Mouse (Mus musculus): Measurements from ENCODE around the gene Rin3. TPM values are rescaled to one million over a fixed set of nuclear protein-coding genes. Genes with fewer than 3 reads are reported as not detected.

The Rin3 gene
- total RNA-seq, 1 experiment from 2014 or later = 12.4 TPM

DNA sequence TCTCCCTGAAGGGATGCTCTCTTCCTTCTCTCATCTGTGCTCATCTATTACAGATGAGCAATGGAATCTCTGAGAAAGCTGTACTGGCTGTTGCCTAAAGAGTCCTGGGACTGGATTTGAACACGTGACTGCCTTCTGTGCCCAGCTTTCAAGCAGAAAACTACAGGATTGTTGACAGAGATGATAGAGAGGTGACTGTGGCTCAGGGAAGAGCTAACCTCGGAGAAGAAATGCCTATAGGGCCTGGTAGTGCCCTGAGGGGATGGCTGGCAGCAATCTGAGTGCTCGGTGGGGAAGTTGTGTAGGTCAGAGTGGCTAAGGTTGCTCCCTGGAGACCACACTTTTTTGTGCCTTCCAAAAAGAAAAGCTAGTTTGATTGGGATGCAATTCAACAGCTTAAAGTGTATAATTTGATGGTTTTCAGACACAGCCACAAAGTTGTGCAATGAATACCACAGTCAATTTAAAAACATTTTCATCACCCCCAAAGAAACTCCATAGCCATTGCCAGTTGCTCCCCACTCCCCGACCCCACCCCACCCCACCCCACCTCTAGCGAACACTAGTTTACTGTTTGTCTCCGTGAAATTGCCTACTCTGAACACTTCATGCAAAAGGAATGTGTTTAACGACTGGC, 1.9 kb upstream of the Rin3 start:
- DNase-seq = no peak

DNA sequence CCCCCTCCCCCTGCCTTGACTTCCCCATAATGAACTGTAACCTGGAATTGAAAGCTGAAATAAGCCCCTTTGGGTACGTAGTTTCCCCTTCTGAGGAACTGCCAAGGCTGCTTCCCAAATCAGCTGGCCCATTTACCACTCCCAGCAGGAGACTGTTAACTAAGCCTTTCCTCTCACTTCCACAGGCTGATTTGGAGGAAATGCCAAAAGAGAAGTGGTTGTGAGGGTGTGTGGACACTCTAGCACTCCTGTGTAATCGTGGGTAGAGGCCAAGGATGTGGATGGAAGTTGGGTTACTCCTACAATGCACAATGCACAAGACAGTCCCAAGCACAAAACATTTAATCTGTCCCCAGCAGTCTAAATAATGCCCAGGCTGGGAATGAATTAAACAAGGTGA, 722 bp upstream of the Rin3 start:
- no peak for DNase-seq

DNA sequence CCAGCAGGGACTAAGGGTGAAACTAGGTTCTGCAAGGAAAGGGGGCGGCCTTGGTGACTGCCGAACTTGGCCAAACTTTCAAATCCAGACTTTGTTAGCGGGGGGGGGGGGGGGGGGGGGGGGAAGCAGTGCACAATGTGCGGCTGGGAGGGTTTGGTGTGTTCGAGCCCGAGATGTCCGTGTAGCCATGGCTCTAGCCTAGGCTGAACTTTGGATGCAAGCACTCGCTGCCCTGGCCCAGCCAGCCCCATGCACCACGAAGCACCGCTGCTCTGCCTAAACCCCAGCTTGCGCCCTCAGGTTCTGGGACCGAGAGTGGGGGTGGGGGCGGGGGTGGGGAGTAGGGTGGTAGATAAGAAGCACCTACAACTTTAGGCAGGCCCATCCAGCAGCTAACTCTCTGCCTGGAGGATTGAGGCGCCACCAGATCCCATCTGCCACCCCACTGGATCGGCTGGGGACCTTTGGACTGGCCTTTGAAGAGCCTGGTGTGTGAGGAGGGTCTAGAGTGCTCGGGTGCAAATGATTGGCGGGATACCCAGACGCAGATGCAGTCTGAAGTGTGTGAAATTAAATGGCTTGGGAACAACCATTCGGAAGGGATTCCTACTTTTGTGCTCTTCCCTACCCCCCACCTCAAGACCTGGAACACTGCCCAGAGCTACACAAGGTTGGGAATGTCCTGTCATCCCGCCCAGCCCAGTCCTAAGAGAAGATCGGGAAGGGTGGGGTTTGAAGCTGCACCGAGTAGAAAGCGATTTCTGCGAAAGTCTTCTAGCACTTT, 827 bp downstream of the Rin3 start:
- peak; percentile 72 for DNase-seq

DNA sequence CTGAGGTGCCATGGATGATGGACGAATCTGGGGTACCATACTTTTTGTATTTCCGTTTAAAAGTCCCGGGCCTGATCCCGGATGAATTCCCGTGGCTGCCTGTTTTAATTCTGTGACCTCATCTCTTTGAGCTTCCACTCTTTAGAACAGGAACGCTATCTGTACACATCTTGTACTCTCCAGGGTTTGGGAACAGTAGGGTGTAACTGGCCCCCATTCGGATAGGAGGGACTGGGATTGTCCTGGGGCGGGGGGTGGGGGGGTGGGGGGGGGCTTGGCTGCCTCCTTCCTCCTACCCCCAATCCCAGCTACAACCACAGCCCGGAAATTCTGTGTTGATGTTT, 1.4 kb downstream of the Rin3 start:
- DNase-seq = no peak

DNA sequence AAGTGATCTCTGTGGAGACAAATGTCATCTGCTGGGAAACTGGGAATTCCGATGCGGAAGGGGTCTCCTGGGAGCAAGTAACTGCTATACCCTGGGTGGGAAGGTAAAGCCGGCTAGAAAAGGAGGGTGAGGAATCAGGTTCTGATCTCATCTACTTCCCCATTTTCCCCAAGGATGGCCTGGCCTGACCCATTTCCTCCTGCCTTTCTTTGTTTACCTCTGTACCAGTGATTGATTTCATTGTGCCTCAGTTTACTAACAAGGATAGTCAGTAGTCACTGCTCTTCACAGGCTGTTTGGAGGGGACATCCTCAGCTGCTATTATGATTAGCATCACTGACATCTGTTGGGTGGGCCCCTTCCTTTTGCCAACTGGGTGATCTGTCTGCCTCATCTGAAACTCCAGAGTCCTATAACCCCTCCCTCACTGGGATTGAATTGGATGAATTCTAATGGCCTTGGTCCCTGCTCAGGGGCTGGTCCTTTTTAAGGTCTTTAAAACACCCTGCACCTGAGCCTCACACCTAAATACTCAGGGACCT, 1.8 kb downstream of the Rin3 start:
- DNase-seq = no peak

DNA sequence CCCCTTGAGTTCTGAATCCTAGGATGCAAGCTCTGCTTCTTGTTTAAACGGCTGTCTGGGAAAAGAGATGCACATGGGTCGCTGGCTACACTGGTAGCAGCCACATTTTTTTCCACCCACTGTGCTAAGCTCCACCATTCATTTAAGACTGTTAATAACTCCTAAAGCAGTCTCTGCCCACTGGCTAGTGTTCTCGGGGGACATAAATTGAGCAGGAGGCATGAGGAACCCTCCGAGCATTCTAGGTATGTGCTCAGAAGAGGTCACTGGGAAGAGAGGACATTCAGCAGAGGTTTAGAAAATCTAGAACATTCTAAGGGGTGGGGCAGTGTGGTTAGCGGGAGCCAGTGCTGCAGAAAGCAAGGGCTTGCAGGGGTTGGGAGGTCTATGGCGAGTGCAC, 2.5 kb downstream of the Rin3 start:
- DNase-seq = no peak

DNA sequence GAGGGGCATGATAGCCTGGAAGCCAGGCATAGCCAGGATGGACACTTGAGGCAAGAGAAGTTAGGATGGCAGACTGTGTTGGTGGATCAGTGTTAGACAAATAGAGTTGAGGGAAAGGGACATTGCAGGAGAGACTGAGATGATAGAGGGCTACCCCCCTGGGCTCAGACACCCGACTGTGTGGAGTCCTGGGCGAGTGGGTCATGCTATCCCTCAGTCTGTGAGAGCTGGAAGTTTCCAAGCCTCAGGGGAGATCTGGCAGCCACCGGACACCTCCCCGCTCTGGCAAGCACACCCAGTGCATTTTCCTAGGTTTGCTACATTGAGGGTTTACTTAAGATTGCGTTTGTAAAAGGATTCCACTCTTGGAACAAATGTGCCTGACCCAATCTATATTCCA, 2.9 kb downstream of the Rin3 start:
- no peak for DNase-seq

DNA sequence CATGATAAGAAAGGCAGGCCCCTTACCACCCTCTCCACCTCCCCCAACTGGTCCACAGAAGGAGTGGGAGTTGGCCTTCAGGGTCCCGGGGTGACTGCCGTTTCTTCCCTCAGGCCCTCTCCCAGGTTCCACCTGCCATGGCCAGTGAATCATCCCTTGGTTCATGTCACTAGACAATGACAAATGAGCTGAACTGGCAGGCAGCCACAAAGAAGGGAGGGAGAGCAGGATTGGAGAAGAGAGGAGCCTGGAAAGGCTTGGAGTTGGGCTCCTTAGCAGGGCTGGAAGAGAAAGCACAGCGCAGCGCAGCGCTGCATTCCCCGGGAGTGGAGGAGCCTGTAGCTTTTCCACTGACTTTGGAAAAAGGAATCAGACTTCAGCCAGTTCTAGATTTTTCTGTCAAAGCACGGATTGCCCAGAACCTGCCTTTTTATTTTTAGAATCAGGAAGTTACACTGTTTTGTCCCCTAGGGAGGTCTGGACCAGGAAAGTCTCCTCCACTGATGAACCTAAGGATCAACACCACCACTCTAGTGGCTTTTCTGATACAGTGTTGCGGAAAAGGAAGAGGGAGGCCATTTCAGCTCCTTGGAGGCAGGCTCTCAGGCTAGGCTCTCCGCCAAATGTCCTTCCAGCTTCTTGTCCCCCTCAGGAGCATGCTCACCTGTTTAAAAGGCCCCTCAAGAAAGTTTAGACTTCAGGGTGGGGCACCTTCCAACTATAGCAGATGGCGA, 4.0 kb downstream of the Rin3 start:
- peak; percentile 90 for DNase-seq

DNA sequence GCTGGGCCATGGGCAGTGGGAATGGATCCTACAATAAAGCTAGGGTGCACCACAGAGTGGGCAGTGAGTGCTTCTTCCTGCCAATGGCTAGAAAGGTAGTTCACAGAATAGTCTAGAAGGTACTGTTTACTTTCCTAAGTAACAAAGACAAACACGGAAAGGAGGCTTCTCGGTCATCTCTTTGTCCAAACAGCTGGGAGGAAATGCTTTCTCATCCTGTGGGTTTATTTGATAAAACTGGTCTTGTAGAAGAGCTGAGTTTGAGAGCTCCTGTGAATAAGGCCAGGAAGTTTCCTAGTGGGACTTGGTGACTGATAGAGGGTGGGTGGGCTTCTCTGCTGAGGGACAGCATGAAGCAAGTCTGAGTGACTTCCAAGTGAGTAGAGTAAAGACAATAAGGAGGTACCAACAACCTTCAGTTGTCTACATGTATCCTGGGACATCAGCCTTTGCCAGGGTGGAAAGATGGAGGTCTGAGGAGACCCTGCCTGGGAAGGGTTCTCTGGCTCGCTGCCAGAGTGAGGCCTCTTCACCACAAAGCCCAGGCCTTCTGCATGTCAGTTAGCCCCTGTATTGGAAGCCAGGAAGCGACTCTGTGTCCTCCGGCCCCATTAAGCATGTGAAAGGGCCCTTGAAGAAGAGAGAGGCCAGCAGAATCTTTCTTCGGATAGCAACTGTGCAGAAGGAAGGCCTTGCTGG, 5.2 kb downstream of the Rin3 start:
- DNase-seq = no peak

DNA sequence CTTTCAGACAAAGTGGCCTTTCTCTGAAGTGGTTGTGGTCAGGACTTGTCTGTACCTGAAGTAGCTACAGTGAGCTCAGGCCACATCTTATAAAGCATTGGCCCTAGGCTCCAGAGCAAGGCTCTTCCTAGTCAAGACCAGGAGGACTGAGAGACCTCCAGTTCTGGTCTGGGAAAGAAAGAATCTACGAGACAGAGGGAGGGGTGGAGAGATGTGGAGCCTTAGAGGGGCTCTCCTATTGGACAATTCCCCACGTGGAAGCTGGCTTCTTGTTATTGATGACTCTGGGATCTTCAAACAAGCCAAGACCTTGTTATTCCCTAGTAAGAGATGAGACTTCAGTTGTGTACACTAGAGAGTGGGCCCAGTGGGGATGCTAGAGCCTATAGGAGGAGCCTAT, 6.0 kb downstream of the Rin3 start:
- DNase-seq = no peak

DNA sequence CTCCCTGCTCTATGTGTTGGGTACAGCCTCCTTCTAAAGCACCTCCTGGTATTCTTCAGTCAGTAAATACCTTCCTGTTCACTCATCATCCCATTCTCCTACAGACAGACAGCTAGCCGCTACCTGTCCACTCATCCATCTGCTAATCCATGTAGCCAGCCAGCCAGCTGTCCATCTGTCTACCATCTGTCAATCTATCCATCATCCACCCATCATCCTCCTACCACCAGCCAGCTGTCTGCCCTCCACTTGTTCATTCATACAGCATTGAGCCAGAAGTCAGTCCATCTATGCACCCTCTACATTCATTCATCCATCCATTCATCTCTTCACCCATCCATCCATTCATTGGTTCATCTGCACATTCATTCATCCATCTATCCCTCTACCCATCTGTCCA, 6.7 kb downstream of the Rin3 start:
- no peak for DNase-seq

DNA sequence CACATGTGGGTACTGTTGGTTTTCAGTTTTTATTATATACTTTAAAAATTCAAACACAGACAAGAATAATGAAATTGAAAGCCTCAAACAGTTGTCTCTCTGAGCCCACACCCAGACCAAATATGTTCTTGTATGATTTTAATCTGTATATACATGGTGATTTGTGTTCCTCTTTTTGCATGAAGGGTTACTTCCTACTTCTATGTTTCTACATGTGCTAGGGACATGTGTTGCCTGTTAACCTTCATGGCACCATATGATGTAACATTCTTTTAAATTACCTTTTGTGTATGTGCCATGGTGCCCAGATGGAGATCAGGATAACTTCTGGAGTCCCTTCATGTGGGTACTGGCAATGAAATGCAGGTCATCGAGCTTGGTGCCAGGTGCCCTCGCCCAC, 7.8 kb downstream of the Rin3 start:
- DNase-seq = no peak

DNA sequence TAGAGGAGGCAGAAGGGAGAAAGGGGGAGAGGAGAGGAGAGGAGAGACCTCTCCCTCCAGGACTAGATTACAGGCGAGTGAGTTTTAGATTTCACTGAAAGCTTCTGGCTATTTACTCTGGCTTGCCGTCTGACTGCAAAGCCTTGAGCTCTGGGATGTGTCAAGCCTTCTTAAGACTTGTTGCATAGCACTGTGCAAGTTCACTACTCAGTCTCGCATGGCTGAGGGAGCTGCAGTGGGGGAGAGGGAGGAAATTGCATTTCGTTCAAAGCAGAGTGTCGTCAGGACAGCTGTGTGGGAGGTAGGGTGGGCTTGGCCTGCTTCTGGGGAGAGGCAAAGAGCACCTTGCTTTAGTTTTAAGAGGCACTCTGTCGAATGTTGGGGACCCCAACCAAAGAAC, 8.8 kb downstream of the Rin3 start:
- DNase-seq = no peak

DNA sequence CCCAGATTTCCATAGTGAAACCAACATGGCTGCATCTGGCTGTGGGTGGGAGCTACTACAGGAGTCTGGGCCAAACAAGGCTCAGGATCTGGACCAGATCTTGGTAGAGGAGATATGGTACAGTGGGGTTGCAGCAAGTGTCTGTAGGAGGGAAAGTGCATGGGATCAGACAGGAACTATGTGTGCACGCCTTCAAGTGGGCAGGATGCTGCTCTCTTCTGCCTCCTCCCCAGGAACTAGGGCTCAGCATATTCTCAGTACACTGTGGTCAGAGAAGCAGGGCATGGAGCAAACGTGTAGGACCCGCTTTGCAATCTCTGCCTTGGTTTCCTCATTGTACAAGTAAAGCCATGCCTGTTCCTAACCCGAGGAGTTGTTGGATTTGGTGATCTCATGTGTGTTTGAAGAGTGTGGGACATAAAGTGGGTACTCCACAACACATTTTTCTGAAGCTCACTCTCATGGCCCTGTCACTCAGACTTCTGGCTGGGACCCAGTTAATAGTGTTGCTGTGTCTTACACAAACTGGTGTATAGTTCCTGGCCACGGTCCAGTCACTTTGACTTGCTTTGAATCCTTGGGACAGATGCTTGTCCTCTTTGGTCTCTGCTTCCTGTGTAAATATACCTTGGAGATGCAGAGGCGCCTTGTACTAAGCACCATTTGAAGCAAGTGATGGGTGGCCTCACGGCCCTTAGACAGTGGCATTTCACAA, 9.8 kb downstream of the Rin3 start:
- no peak for DNase-seq

DNA sequence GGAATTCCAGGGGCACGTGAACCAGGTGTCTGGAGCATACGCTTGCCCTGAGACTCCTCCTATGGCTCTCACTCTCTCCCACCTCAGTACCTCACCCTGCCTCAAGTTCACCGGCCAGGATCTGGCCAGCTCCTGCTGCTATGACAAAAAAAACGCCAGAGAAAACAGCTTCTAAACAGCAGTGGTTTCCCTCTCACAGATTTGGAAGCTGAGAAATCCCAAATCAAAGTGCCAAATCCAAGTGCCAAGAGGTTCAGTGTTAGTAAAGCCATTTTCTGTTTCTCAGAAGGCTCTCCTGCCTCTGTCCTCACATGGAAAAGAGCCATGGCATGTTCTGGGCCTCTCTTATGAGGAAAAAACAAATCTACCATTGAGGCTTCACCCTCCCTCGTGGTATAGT, 11.8 kb downstream of the Rin3 start:
- DNase-seq = no peak

DNA sequence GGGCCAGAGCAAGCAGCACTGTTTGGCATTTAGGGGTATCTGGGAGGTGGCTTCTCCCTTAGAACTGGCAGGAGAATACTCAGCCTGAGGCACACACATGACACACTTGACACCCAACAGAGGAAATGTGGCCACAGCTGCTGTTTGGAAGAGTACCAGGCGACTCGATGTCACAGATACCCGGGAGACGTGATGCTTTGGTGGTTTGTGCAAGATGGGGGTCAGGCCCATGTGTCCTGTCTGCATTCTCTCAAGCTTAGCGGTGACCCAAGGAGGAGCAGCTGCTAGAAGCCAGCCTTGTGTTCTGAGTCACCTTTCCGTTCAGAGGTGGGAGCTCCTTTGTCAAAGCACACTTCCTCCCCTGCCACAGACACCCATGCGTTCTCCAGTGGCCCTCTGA, 12.4 kb downstream of the Rin3 start:
- DNase-seq = no peak

DNA sequence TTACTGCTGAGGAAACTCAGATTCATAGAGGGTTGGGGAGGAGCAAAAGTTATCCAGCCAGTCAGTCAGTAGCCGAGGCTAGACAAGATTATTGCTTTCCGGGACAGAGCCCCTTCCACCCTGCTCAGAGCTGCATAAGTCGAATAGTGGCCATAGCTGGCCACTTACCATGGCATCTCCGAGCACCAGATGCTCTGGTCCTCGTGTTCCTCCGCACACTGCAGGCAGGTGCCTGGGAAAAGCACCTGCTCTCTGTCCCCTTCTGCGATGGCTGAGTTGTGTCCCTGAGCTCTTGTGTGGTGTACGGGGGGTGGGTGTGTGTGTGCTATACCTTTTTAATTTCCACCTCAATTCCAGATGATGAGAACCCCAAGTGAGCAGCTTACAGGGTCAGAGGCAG, 12.8 kb downstream of the Rin3 start:
- DNase-seq = no peak

DNA sequence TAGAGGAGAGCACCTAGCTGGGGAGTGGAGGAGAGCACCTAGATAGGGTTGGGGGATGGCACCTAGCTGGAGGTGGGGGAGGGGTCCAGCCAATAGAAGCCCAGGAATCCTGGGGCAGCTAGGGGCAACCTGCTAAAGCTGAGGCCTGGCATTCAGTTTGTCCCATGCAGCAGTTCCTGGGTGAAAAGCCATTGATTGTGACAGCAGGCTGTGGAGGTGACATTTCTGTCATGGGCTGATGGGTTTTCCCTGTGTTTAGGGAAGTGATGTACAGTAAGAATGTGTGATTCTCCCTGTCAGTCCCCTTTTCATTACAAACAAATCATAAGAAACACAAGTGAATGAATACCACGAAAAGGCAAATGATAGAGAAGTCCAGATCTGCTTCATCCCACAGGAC, 13.5 kb downstream of the Rin3 start:
- DNase-seq = no peak

DNA sequence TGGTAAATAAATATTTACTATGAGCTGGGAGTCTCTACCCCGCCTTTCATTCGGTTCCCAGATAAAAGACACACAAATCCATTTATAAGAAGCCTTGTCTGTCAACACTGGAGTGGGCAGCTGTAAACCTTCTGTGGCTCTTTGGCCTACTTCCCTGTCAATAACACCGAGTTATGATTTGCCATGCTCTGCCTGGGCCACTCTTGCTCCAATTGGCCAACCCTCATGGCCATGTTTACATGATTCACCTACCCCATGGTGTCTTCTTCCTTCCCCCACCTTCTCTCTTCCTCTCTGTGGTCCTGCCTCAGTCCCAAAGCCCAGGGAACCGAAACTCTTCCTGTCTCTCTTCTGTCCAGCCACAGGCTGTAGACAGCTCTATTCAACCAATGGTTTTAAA, 14.1 kb downstream of the Rin3 start:
- no peak for DNase-seq

DNA sequence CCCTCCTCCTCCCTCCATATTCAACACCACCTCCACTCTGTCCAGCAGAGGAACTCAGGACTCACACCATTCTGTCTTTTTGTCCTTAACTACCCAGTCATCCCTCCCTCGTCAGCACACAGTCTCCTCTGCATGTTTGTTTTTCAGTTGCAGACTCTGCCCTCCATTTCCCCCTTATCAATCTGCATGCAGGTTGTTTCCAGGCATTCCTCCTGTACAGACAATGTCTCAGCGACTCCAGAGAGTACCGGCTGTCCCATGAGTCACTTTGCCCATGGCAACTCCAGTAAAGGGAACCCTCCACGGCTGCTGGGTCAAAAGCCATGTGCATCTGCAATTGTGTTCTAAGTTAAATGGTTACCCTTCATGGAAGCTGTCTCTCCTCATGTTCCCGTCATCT, 16.4 kb downstream of the Rin3 start:
- DNase-seq = no peak

DNA sequence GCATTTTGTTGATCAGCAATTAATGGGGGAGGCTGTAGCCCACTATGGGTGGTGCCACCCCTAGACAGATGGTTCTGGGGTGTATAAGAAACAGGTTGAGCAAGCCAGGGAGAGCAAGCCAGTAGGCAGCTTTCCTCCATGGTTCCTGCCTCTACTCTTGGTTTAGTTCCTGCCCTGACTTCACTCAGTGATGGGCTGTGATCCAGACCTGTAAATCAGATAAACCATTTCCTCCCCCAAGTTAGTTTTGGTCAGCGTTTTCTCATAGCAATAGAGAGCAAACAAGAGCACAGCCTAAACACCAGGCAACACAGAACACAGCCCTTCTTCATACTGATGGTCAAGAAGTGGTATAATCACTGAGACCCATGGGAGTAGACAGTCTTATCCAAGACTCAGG, 18.7 kb downstream of the Rin3 start:
- DNase-seq = no peak

DNA sequence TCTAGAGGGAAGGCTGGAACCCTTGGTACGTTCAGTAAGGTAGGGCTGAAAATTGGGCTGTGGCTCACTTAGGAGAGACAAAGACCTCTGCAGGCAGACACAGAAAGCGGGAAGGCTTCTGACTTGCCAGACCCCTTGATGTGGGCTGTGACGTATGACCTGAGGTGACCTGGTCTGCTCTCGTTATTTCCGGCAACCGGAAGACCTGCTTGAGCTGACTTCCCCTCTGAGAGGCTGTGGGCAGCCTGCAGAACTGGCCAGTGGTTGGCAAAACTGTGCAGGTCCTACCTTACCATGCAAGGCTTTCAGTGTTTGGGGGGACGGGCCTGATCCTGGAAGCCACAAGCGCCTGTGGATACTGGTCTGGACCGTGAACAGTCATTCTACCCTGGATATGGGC, 19.5 kb downstream of the Rin3 start:
- DNase-seq = no peak

Data from adrenal gland, postnatal 25 days (tissue).